Mouse (Mus musculus) embryo, embryonic 9.5 days (tissue): Measurements from ENCODE around the gene Ssna1.

Experiments
- DNase-seq: peaks from one replicate; pipeline ENCODE4 v3.0.0-alpha.2; 2017; ENCODE audit errors: extremely low spot score

The Ssna1 gene

GRCm38 (mm10) chr2:25231038-25231437 lies 41.2 kb downstream of the Ssna1 start:
- DNase-seq, result no peak

GRCm38 (mm10) chr2:25230581-25230980 lies 41.7 kb downstream of the Ssna1 start:
- DNase-seq, result no peak

GRCm38 (mm10) chr2:25229582-25229981 lies 42.7 kb downstream of the Ssna1 start:
- DNase-seq, result no peak

DNA sequence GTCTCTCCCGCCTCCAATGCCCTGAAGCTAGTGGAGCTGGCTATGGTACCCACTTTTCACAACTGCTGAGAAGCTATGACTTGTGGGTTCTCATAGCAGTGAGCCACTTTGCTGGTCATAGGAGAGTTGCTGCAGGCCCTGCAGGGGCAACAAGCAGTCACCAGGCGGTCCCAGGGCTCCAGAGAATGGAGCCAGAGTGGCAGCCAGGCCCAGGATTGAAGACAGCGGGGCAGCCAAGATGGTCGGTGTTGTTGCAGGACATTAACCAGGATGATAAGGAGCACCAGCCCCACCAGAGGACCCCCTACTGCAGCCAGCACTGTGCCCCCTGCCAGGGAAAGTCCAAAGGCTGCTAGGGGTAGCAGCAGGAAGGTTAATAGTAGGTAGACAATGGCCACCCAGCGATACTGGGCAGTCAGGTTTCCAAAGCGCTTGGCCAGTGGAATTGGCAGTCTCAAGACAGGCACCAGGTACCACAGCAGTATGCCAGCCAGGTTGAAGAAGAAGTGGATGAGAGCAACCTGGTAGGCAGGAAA lies 43.2 kb downstream of the Ssna1 start:
- no peak for DNase-seq

- DNase-seq, result peak; percentile 86
These were observed 43.8 kb downstream of the Ssna1 start for GRCm38 (mm10) chr2:25228431-25228889.

DNA sequence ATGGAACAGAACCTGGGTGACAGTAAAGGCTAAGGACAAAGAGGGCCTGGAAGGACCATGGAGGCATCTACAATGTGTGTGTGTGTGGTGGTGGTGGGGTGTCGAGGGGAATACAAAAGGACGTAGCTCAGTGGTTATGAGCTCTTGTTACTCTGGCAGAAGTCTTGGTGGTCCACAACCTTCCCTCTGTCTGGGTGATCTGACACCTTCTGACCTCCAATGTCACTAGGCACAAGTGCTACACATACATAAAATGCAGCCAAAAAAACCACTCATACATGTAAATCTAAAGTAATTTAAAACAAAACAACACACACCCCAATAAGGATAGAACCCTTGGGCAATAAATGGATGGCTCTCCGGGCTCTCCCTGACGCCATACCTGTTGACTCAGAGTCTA lies 44.8 kb downstream of the Ssna1 start:
- no peak for DNase-seq

- DNase-seq, result no peak
These were observed 45.4 kb downstream of the Ssna1 start for GRCm38 (mm10) chr2:25226864-25227263.

DNA sequence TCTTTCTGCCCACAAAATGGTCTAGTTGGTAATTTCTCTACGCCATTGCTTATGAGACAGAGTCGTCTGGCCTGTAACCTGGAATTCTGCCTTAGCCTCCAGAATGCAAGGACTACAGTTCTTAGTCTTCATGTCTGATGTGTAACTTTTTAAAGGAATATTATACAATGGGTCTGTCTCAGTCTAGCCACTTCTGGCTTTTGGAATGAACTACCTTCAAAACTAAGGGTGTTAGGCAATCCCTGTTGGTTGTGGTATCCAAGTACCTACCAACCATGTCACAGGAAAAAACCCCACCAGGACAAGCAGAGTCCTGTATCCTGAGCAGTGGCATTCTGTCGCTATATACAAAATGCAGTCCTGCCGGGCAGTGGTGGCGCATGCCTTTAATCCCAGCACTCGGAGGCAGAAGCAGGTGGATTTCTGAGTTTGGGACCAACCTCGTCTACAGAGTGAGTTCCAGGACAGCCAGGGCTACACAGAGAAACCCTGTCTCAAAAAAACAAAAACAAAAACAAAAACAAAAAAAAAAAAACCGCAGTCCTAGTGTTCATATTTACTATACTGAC lies 46.3 kb downstream of the Ssna1 start:
- DNase-seq, result no peak

- DNase-seq, result peak; percentile 97
These were observed 47.2 kb downstream of the Ssna1 start for GRCm38 (mm10) chr2:25224766-25225752.

DNA sequence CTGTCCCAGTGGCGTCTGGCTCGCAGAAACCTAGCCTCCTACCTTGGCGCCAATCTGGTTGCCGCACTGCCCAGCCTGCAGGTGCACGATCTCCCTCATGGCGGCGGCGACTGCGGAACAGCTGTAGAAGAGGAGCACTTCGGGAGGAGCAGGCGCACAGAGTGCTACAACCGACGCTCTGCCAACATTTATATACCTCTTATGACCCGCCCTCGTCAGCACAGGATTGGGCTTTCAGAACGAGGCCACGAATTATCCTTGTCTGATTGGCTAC lies 47.8 kb downstream of the Ssna1 start, which contains the start of gene Tubb4b:
Gene Tubb4b (minus strand): TSS at position 211 of the 274 bp plus-strand sequence.
- DNase-seq, result no peak

- no peak for DNase-seq
These were observed 48.4 kb downstream of the Ssna1 start for GRCm38 (mm10) chr2:25223681-25224491.

GRCm38 (mm10) chr2:25221331-25221772 lies 50.9 kb downstream of the Ssna1 start:
- DNase-seq, result no peak
